Mouse (Mus musculus) liver, embryonic 14.5 days (tissue): ENCODE data around the gene Gdf9. TPM values are rescaled to one million over a fixed set of nuclear protein-coding genes. Genes with fewer than 3 reads are reported as not detected.

Source experiments
- ATAC-seq: fragments of 200-750 bp; cut with Nextera tagmentation; 2 replicates; pipeline ENCODE4 v1.8.0; 2017; ENCODE audit warnings: moderate number of reproducible peaks, mild to moderate bottlenecking, moderate library complexity; ENCODE audit not compliant: insufficient read depth
- DNase-seq, 3 experiments: peaks; one replicate each; pipeline ENCODE4 v3.0.0-alpha.2; 2012 to 2013; ENCODE audit warnings: low read depth in 3 of 3, low spot score in 3 of 3
- H3K27ac ChIP-seq: fragments of 300-500 bp; sonication (generic); 2 replicates; pipeline ENCODE4 v1.5.1; 2014; ENCODE audit warnings: moderate library complexity, mild to moderate bottlenecking, control low read depth, inconsistent platforms
- H3K27me3 ChIP-seq: fragments of 300-500 bp; sonication (generic); 2 replicates; pipeline ENCODE4 v1.6.1; 2014; ENCODE audit warnings: mild to moderate bottlenecking, low read length, moderate library complexity; ENCODE audit not compliant: control insufficient read depth, insufficient read depth
- H3K36me3 ChIP-seq: fragments of 300-500 bp; sonication (generic); replicated peaks from 2 replicates; pipeline ENCODE4 v1.6.1; 2014; ENCODE audit warnings: low read depth; ENCODE audit not compliant: control insufficient read depth, insufficient read depth
- H3K4me1 ChIP-seq, 2 experiments: fragments of 200-500 bp in 1 of 2; fragments of 300-500 bp in 1 of 2; sonication (generic) in 1 of 2; replicated peaks; 2 replicates each; pipeline ENCODE4 v1.6.1; 2012 to 2014; ENCODE audit warnings: antibody characterized with exemption in 1 of 2, inconsistent platforms in 1 of 2, low read length in 1 of 2; ENCODE audit not compliant: control insufficient read depth in 2 of 2, insufficient read depth in 2 of 2
- H3K4me2 ChIP-seq: fragments of 300-500 bp; sonication (generic); 2 replicates; pipeline ENCODE4 v1.6.1; 2014; ENCODE audit warnings: low read depth, mild to moderate bottlenecking, control low read depth, moderate library complexity
- H3K4me3 ChIP-seq, 2 experiments: fragments of 200-500 bp in 1 of 2; fragments of 300-500 bp in 1 of 2; sonication (generic) in 1 of 2; 2 replicates each; pipeline ENCODE4 v1.5.1; 2012 to 2014; ENCODE audit warnings: low read depth in 2 of 2, low read length in 2 of 2, mild to moderate bottlenecking in 2 of 2, control low read depth in 1 of 2, inconsistent platforms in 1 of 2, moderate library complexity in 1 of 2; ENCODE audit not compliant: insufficient read depth in 1 of 2
- H3K9ac ChIP-seq: fragments of 300-500 bp; sonication (generic); replicated peaks from 2 replicates; pipeline ENCODE4 v1.6.1; 2014; ENCODE audit warnings: mild to moderate bottlenecking, control low read depth, moderate library complexity
- H3K9me3 ChIP-seq: fragments of 300-500 bp; sonication (generic); 2 replicates; pipeline ENCODE4 v1.6.1; 2016; ENCODE audit warnings: low read length, mixed read lengths; ENCODE audit not compliant: control insufficient read depth
- CTCF ChIP-seq: IDR thresholded peaks from 2 replicates; pipeline ENCODE4 v1.5.1; 2016; ENCODE audit warnings: antibody characterized with exemption, low read depth, control low read depth
- EP300 ChIP-seq: IDR thresholded peaks from 2 replicates; pipeline ENCODE4 v1.6.1; 2016; ENCODE audit warnings: antibody characterized with exemption, low read depth
- WGBS: fragments of 180-500 bp; shearing (Covaris S2); extraction: QIAGEN DNeasy Blood & Tissue Kit; methylation state at CpG from one replicate; pipeline ENCODE4 v1.1.7; 2014; ENCODE audit not compliant: insufficient replicate concordance; 5-methylcytosine and 5-hydroxymethylcytosine counted together
- polyA plus RNA-seq, 2 experiments: library from polyadenylated mRNA; depleted of rRNA in 1 of 2; stranded (reverse) in 1 of 2; unstranded in 1 of 2; fragments of >200 nt; fragmentation: Nextera tagmentation in 1 of 2; extraction: Ambion mirVana in 1 of 2; gene quantifications; 2 replicates each; pipeline versions ENCODE4 v1.2.1 to v1.2.3; 2012 to 2014

Gdf9 gene
- polyA plus RNA-seq, 2 experiments = 0.12 to 0.41 TPM

DNA sequence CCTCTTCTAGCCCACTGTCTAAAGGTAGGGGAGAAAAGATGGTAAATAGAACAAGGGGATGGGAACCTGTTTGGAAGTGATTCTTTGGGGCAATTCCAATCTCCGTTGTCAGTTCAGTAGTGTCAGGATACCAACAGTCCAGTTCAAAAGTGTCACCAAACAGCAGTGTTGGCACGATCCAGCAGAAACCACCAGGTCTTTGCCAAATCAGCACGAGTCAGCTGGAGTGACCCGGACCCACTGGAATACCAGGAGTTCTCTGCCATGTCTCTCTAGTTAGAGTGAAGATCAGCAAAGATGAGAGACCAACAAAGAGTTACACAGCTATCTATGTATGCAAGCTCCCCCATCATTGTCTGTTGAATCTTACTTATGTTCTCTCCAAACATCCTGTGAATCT lies 17.0 kb upstream of the Gdf9 start:
- Histone ChIP-seq H3K27me3 (no peaks in the 10 kb centered on the region), H3K4me1 (no peaks in the 10 kb centered on the region), H3K4me2 (no peak overlapping the region), H3K4me3 (no peak overlapping the region), H3K27ac (no peak overlapping the region), H3K9ac (no peak overlapping the region), H3K36me3 (peaks cover 26% of the 10 kb centered on the region), H3K9me3 (no peaks in the 10 kb centered on the region)
- WGBS = 70% methylated on average over 4 of the region's 4 CpGs
- TF ChIP-seq CTCF (no peak), EP300 (no peak)
- ATAC-seq (no peak), DNase-seq (no peak)

DNA sequence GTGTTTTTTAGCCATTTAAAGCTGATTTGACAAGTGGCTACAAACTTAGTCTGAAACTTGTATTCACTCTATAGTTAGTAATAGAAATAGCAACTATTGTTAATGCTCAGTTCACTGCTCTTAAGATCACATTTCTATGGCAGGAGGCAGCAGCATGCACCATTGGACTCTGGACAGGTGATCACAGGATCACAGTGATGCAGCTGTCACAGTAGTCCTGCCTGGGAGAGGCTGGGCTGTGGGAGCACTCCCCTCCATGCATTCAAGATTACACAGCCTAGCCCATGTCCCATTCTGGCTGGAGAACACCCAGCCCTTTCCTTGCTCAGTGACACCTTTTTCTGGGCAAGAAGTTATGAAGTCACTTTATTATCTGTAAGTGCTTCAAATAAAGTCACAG lies 12.8 kb upstream of the Gdf9 start:
- Histone ChIP-seq H3K36me3 (peaks cover 15% of the 10 kb centered on the region), H3K27ac (no peak overlapping the region), H3K4me2 (no peak overlapping the region), H3K9me3 (no peaks in the 10 kb centered on the region), H3K4me3 (no peak overlapping the region), H3K27me3 (no peaks in the 10 kb centered on the region), H3K9ac (no peak overlapping the region), H3K4me1 (no peaks in the 10 kb centered on the region)
- no peak for DNase-seq
- 0 out of 2 replicates have a peak, but pooled peaks have one; percentile 31 for ATAC-seq
- no peak for TF ChIP-seq CTCF
- TF ChIP-seq EP300 = no peak

DNA sequence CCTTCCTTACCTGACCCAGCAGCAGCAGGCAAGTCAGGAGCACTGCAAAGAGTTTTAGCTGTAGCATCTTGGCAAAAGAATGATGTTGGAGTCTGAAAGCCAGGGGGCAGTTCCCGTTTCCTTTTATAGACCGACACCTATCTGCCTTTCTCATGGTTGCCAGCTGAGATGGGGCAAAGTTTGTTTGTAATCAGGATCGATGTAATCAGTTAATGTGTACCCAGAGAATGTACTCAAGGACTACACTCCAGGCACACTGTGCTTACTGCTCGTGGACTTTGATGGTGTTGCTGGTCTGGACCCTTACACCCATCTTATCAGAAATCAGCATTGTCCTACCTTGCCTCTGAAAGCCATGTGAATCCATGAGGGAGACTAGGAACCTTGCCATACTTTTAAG lies 7.8 kb upstream of the Gdf9 start, which contains the start of gene Leap2:
TSS of gene Leap2 (minus strand) at position 135 of the 400 bp plus-strand sequence.
- Histone ChIP-seq H3K36me3 (peaks cover 4% of the 10 kb centered on the region), H3K4me3 (peak within 1 kb of the TSS; percentile 40 to 41), H3K27ac (no peak within 1 kb of the TSS), H3K9me3 (no peaks in the 10 kb centered on the region), H3K4me2 (peak within 1 kb of the TSS; percentile 38), H3K4me1 (peaks cover 0 to 12% of the 10 kb centered on the region in 2 experiments; a peak in 2 of 4 replicates), H3K27me3 (no peaks in the 10 kb centered on the region), H3K9ac (no peak within 1 kb of the TSS; the same call in 1 of the 2 replicates)
- DNase-seq (peak in 1 of 3 experiments; percentile 26), ATAC-seq (peak; percentile 54)
- WGBS = 53% methylated on average over 4 of the region's 4 CpGs
- TF ChIP-seq CTCF (0 out of 2 replicates have a peak, but pooled peaks have one; percentile 9), EP300 (no peak)

DNA sequence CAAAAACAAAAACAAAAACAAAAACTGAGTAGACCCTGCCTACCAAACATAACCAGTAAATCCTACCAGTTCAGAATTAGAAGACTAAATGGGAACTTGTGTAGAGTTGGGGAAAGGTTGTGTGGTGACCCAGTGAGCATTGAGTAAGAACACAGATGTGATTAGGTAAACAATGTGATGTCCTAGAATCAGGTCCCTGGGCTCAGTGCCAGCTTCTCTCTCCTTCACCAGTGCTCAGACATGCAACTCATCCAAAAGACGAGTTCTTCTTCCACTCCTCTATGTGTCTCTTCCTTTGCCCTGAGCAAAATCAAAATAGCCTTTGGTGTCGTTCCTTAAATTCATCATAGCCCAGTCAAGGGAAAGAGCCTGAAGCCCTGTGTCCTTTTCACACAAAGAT lies 6.0 kb upstream of the Gdf9 start:
- no peak overlapping the region for H3K27ac ChIP-seq
- H3K27me3 ChIP-seq = no peaks in the 10 kb centered on the region
- no peak overlapping the region for H3K9ac ChIP-seq
- ATAC-seq = no peak
- no peaks in the 10 kb centered on the region for H3K9me3 ChIP-seq
- H3K4me3 ChIP-seq = no peak overlapping the region
- no peak for DNase-seq
- peaks cover 12% of the 10 kb centered on the region for H3K36me3 ChIP-seq
- no peak for TF ChIP-seq CTCF
- TF ChIP-seq EP300 = no peak
- 62% methylated on average over 2 of the region's 2 CpGs for WGBS
- H3K4me2 ChIP-seq = no peak overlapping the region
- H3K4me1 ChIP-seq = peaks cover 4 to 17% of the 10 kb centered on the region in 2 experiments; a peak in 3 of 4 replicates

DNA sequence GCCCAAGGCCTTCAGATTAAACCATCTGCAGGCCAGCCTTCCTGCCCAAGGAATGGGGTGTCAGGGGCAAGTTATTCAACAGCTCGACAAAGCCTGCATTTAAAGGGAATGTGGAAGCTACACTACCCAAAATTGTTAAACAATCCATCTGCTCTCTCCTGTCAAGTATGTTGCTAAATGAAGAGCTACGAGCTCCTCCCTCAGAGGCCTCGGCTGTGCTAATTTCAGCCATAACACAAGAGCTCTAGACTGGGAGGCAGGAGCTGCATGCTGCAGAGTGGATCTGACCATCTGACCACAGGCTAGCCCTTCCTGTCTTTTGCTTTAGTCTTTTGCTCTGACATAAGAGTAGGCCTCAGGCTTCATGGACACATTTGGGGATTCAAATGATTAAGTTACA lies 5.6 kb upstream of the Gdf9 start:
- H3K27me3 ChIP-seq = no peaks in the 10 kb centered on the region
- ATAC-seq (no peak), DNase-seq (no peak)
- H3K4me2 ChIP-seq = no peak overlapping the region
- no peak overlapping the region for H3K4me3 ChIP-seq
- H3K9ac ChIP-seq = no peak overlapping the region
- TF ChIP-seq CTCF (no peak), EP300 (no peak)
- no peak overlapping the region for H3K27ac ChIP-seq
- WGBS = 53% methylated on average over 3 of the region's 3 CpGs
- H3K9me3 ChIP-seq = no peaks in the 10 kb centered on the region
- H3K36me3 ChIP-seq = peaks cover 12% of the 10 kb centered on the region
- H3K4me1 ChIP-seq = peaks cover 4 to 17% of the 10 kb centered on the region in 2 experiments; a peak in 3 of 4 replicates
